Mouse (Mus musculus) liver, embryonic 11.5 days (tissue): ENCODE measurements at regions not wholly inside any gene's neighbourhood (a gene's known extent, or its start where the extent isn't known, plus 50 kb on each side); places are given as distances from the start of the nearest gene placed in this dataset.

Experiments used
- ATAC-seq: fragments of 200-750 bp; cut with Nextera tagmentation; replicated peaks from 2 replicates; pipeline ENCODE4 v1.8.0; 2017; ENCODE audit warnings: moderate number of reproducible peaks, mild to moderate bottlenecking, moderate TSS enrichment, moderate library complexity; ENCODE audit not compliant: low FRiP score
- DNase-seq: peaks from one replicate; pipeline ENCODE4 v3.0.0-alpha.2; 2017; ENCODE audit warnings: low spot score
- H3K27ac ChIP-seq: fragments of 300-500 bp; sonication (generic); 2 replicates; pipeline ENCODE4 v1.5.1; 2014; ENCODE audit warnings: mild to moderate bottlenecking, low read depth, low read length, control low read depth
- H3K27me3 ChIP-seq: fragments of 300-500 bp; sonication (generic); replicated peaks from 2 replicates; pipeline ENCODE4 v1.6.1; 2014; ENCODE audit warnings: low read length, mixed read lengths; ENCODE audit not compliant: control insufficient read depth, insufficient read depth
- H3K36me3 ChIP-seq: fragments of 300-500 bp; sonication (generic); 2 replicates; pipeline ENCODE4 v1.6.1; 2014; ENCODE audit warnings: mild to moderate bottlenecking, low read length, moderate library complexity, mixed read lengths; ENCODE audit not compliant: control insufficient read depth, insufficient read depth
- H3K4me1 ChIP-seq: fragments of 300-500 bp; sonication (generic); replicated peaks from 2 replicates; pipeline ENCODE4 v1.6.1; 2014; ENCODE audit warnings: low read length, mixed read lengths; ENCODE audit not compliant: control insufficient read depth, insufficient read depth
- H3K4me2 ChIP-seq: fragments of 300-500 bp; sonication (generic); 2 replicates; pipeline ENCODE4 v1.6.1; 2014; ENCODE audit warnings: mild to moderate bottlenecking, control low read depth, moderate library complexity
- H3K4me3 ChIP-seq: fragments of 300-500 bp; sonication (generic); 2 replicates; pipeline ENCODE4 v1.5.1; 2014; ENCODE audit warnings: low read depth, low read length, control low read depth
- H3K9ac ChIP-seq: fragments of 300-500 bp; sonication (generic); 2 replicates; pipeline ENCODE4 v1.6.1; 2014; ENCODE audit warnings: low read depth, low read length, control low read depth
- H3K9me3 ChIP-seq: fragments of 300-500 bp; sonication (generic); 2 replicates; pipeline ENCODE4 v1.6.1; 2016; ENCODE audit warnings: low read length, inconsistent platforms, mixed read lengths; ENCODE audit not compliant: control insufficient read depth
- WGBS: fragments of 180-500 bp; shearing (Covaris S2); extraction: QIAGEN DNeasy Blood & Tissue Kit; methylation state at CpG from one replicate; pipeline ENCODE4 v1.1.7; 2014; 5-methylcytosine and 5-hydroxymethylcytosine counted together

GRCm38 (mm10) chr3:41296152-41296809 lies 213.4 kb upstream of the Pgrmc2 start:
- no peak overlapping the region for H3K4me2 ChIP-seq
- DNase-seq (no peak), ATAC-seq (no peak)

GRCm38 (mm10) chr3:41295150-41295549 lies 212.3 kb upstream of the Pgrmc2 start:
- ATAC-seq = no peak
- Histone ChIP-seq H3K27me3 (no peaks in the 10 kb centered on the region), H3K27ac (no peak overlapping the region), H3K36me3 (no peaks in the 10 kb centered on the region), H3K9ac (no peak overlapping the region), H3K9me3 (no peaks in the 10 kb centered on the region), H3K4me2 (no peak overlapping the region), H3K4me3 (no peak overlapping the region), H3K4me1 (no peaks in the 10 kb centered on the region)
- 73% methylated on average over 8 of the region's 8 CpGs for WGBS
- no peak for DNase-seq

More at GRCm38 (mm10) chr3:41296152-41296809, 213.4 kb upstream of the Pgrmc2 start:
- Histone ChIP-seq H3K36me3 (no peaks in the 10 kb centered on the region), H3K4me3 (no peak overlapping the region), H3K9ac (no peak overlapping the region), H3K4me1 (no peaks in the 10 kb centered on the region), H3K9me3 (no peaks in the 10 kb centered on the region), H3K27me3 (no peaks in the 10 kb centered on the region), H3K27ac (no peak overlapping the region)
- 80% methylated on average over 11 of the region's 11 CpGs for WGBS

GRCm38 (mm10) chr3:41290535-41291307 lies 207.9 kb upstream of the Pgrmc2 start:
- WGBS = 77% methylated on average over 11 of the region's 11 CpGs
- DNase-seq (no peak), ATAC-seq (no peak)
- H3K27ac ChIP-seq = no peak overlapping the region
- H3K4me2 ChIP-seq = no peak overlapping the region
- no peak overlapping the region for H3K9ac ChIP-seq
- no peaks in the 10 kb centered on the region for H3K9me3 ChIP-seq
- no peaks in the 10 kb centered on the region for H3K27me3 ChIP-seq
- no peak overlapping the region for H3K4me3 ChIP-seq
- no peaks in the 10 kb centered on the region for H3K4me1 ChIP-seq
- H3K36me3 ChIP-seq = no peaks in the 10 kb centered on the region

- H3K27ac ChIP-seq = no peak overlapping the region
- no peaks in the 10 kb centered on the region for H3K4me1 ChIP-seq
- no peak overlapping the region for H3K9ac ChIP-seq
- 75% methylated on average over 4 of the region's 4 CpGs for WGBS
- ATAC-seq (no peak), DNase-seq (no peak)
- H3K9me3 ChIP-seq = no peaks in the 10 kb centered on the region
- no peaks in the 10 kb centered on the region for H3K36me3 ChIP-seq
- H3K4me2 ChIP-seq = no peak overlapping the region
- H3K4me3 ChIP-seq = no peak overlapping the region
- H3K27me3 ChIP-seq = no peaks in the 10 kb centered on the region
Observed at GRCm38 (mm10) chr3:41288735-41289134, 205.9 kb upstream of the Pgrmc2 start.

GRCm38 (mm10) chr3:41288066-41288465 lies 205.2 kb upstream of the Pgrmc2 start:
- DNase-seq (no peak), ATAC-seq (no peak)
- H3K4me2 ChIP-seq = no peak overlapping the region
- no peak overlapping the region for H3K9ac ChIP-seq
- no peaks in the 10 kb centered on the region for H3K27me3 ChIP-seq
- H3K9me3 ChIP-seq = no peaks in the 10 kb centered on the region
- no peaks in the 10 kb centered on the region for H3K4me1 ChIP-seq
- no peak overlapping the region for H3K4me3 ChIP-seq
- no peaks in the 10 kb centered on the region for H3K36me3 ChIP-seq
- WGBS = 86% methylated on average over 4 of the region's 4 CpGs
- H3K27ac ChIP-seq = no peak overlapping the region

- no peaks in the 10 kb centered on the region for H3K9me3 ChIP-seq
- no peak overlapping the region for H3K9ac ChIP-seq
- no peaks in the 10 kb centered on the region for H3K4me1 ChIP-seq
- H3K36me3 ChIP-seq = no peaks in the 10 kb centered on the region
- whole genome bisulfite sequencing = 67% methylated on average over 5 of the region's 5 CpGs
- H3K27me3 ChIP-seq = no peaks in the 10 kb centered on the region
- H3K27ac ChIP-seq = no peak overlapping the region
- H3K4me2 ChIP-seq = no peak overlapping the region
- ATAC-seq = no peak
- no peak overlapping the region for H3K4me3 ChIP-seq
- no peak for DNase-seq
Observed at GRCm38 (mm10) chr3:41285336-41285735, 202.5 kb upstream of the Pgrmc2 start.

GRCm38 (mm10) chr3:41284897-41285296 lies 202.1 kb upstream of the Pgrmc2 start:
- H3K9ac ChIP-seq = no peak overlapping the region
- ATAC-seq (peak; percentile 72), DNase-seq (peak; percentile 37)
- H3K4me2 ChIP-seq = no peak overlapping the region
- H3K4me1 ChIP-seq = no peaks in the 10 kb centered on the region
- no peaks in the 10 kb centered on the region for H3K9me3 ChIP-seq
- H3K36me3 ChIP-seq = no peaks in the 10 kb centered on the region
- H3K27me3 ChIP-seq = no peaks in the 10 kb centered on the region
- H3K27ac ChIP-seq = no peak overlapping the region
- no peak overlapping the region for H3K4me3 ChIP-seq
- 37% methylated on average over 13 of the region's 13 CpGs for WGBS

GRCm38 (mm10) chr3:41282431-41283037 lies 199.7 kb upstream of the Pgrmc2 start:
- Histone ChIP-seq H3K4me3 (no peak overlapping the region), H3K9me3 (no peaks in the 10 kb centered on the region), H3K27ac (no peak overlapping the region), H3K4me1 (no peaks in the 10 kb centered on the region), H3K36me3 (no peaks in the 10 kb centered on the region), H3K4me2 (no peak overlapping the region), H3K9ac (no peak overlapping the region), H3K27me3 (no peaks in the 10 kb centered on the region)
- 67% methylated on average over 8 of the region's 8 CpGs for WGBS
- DNase-seq = no peak
- no peak for ATAC-seq
